In the genomic region with DNA sequence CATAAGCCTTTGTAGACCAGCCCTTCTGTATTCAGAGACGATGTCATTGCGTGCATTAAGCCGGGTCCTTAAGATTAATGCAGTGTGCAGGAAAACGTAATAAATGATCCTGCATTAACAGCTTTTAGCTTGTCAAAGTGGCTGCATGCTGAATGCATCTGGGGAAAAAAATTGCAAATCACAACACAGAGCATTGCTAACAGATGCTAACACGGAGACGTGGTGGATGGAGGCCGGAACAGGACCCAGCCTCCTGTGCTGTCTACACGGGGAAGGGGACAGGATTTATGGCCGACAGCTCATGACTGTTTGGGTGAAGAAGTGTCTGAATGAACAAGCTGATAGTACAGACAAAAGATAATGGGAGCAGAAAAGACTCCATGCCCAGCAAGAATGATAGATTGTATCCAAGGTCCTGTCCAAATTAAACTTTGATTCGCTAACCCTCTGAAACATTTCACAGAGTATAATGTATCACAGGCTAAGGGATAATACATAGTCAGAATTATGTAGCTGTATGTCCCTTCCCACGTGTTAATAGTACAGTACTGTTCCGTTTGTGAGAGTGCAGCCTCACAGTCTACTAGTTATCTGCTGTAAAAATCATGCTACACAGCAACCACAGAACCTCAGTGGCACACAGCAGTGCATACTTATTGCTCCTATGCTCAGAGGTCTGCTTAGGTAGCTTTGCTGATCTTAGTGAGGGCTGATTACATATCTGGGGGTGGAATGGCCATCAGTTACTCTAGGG, we compare ENCODE assay signal across 16 mouse cellular contexts. TPM values are rescaled to one million over a fixed set of nuclear protein-coding genes. Genes with fewer than 3 reads are reported as not detected.
DNase-seq lines count a peak whose midpoint lies in the region; ATAC-seq lines count a peak whose summit lies in the region.
"Had no signal": no experiment of that assay in that cellular context is flagged by ENCODE, and none has a peak within 500 bp of the region (broad histone marks: within the 10 kb centered on the region; RNA-seq: fewer than 3 reads in every experiment).

No protein-coding gene starts in this region.

- no peaks in the 10 kb centered on the region for H3K36me3 ChIP-seq in embryonic facial prominence, embryonic 11.5 days (replicated peaks; ENCODE audit: control insufficient read depth, insufficient read depth, low read depth, low read length)
- no peaks in the 10 kb centered on the region for H3K36me3 ChIP-seq in embryonic facial prominence, embryonic 10.5 days (replicated peaks)
- H3K36me3 ChIP-seq in midbrain, embryonic 15.5 days (replicated peaks) = no peaks in the 10 kb centered on the region
- no peaks in the 10 kb centered on the region for H3K36me3 ChIP-seq in midbrain, embryonic 10.5 days
- no peaks in the 10 kb centered on the region for H3K36me3 ChIP-seq in hindbrain, embryonic 16.5 days (ENCODE audit: control insufficient read depth, insufficient read depth, low read length)
- H3K36me3 ChIP-seq: limb, embryonic 15.5 days had no signal

- H3K9me3 ChIP-seq in embryonic facial prominence, embryonic 11.5 days (replicated peaks; ENCODE audit: control insufficient read depth, low read length) = no peaks in the 10 kb centered on the region
- no peaks in the 10 kb centered on the region for H3K9me3 ChIP-seq in embryonic facial prominence, embryonic 10.5 days
- no peaks in the 10 kb centered on the region for H3K9me3 ChIP-seq in midbrain, embryonic 15.5 days
- H3K9me3 ChIP-seq in midbrain, embryonic 10.5 days (replicated peaks) = no peaks in the 10 kb centered on the region
- H3K9me3 ChIP-seq in hindbrain, embryonic 16.5 days (ENCODE audit: control insufficient read depth, low read length) = no peaks in the 10 kb centered on the region
- H3K9me3 ChIP-seq: limb, embryonic 15.5 days had no signal

- H3K4me3 ChIP-seq in embryonic facial prominence, embryonic 11.5 days (ENCODE audit: low read depth, low read length) = no peak overlapping the region
- H3K4me3 ChIP-seq in embryonic facial prominence, embryonic 10.5 days = no peak overlapping the region
- H3K4me3 ChIP-seq in midbrain, embryonic 15.5 days = no peak overlapping the region
- no peak overlapping the region for H3K4me3 ChIP-seq in midbrain, embryonic 10.5 days
- H3K4me3 ChIP-seq in hindbrain, embryonic 16.5 days (ENCODE audit: low read length) = no peak overlapping the region
- H3K4me3 ChIP-seq: limb, embryonic 15.5 days had no signal

- H3K27ac ChIP-seq in embryonic facial prominence, embryonic 11.5 days (replicated peaks; ENCODE audit: low read depth, low read length) = no peak overlapping the region
- no peak overlapping the region for H3K27ac ChIP-seq in embryonic facial prominence, embryonic 10.5 days (replicated peaks)
- no peak overlapping the region for H3K27ac ChIP-seq in midbrain, embryonic 15.5 days
- no peak overlapping the region for H3K27ac ChIP-seq in midbrain, embryonic 10.5 days (replicated peaks)
- H3K27ac ChIP-seq in hindbrain, embryonic 16.5 days (ENCODE audit: low read depth, low read length) = no peak overlapping the region
- H3K27ac ChIP-seq: limb, embryonic 15.5 days; macrophage had no signal

- DNase-seq in embryonic facial prominence, embryonic 11.5 days (ENCODE audit: low spot score) = peak; percentile 16
- DNase-seq in embryonic facial prominence, embryonic 10.5 days (ENCODE audit: low spot score) = no peak
- no peak for DNase-seq in midbrain, embryonic 10.5 days (ENCODE audit: low spot score)
- DNase-seq in left cerebral cortex, postnatal 25 days (ENCODE audit: low spot score in 2 of 2) = no peak
- DNase-seq in heart, adult 9 months (ENCODE audit: low spot score in 2 of 2) = no peak
- DNase-seq: cerebellum, postnatal 36 days; gastrocnemius, postnatal 25 days; kidney, postnatal 14 days; lung, adult 2 months; right cerebral cortex, postnatal 25 days had no signal

- intact Hi-C loops in left cerebral cortex, postnatal 25 days (cut with DNase I) = no loop called here

- no peak overlapping the region for H3K9ac ChIP-seq in embryonic facial prominence, embryonic 11.5 days (replicated peaks; ENCODE audit: low read length)
- no peak overlapping the region for H3K9ac ChIP-seq in midbrain, embryonic 15.5 days
- no peak overlapping the region for H3K9ac ChIP-seq in hindbrain, embryonic 16.5 days (ENCODE audit: low read depth, low read length)
- H3K9ac ChIP-seq: limb, embryonic 15.5 days had no signal

- H3K27me3 ChIP-seq in embryonic facial prominence, embryonic 11.5 days (ENCODE audit: control insufficient read depth, insufficient read depth, low read length) = no peaks in the 10 kb centered on the region
- H3K27me3 ChIP-seq in embryonic facial prominence, embryonic 10.5 days (replicated peaks; ENCODE audit: low read depth, poor library complexity, severe bottlenecking) = peaks cover 13% of the 10 kb centered on the region
- H3K27me3 ChIP-seq in midbrain, embryonic 15.5 days (replicated peaks) = no peaks in the 10 kb centered on the region
- H3K27me3 ChIP-seq in midbrain, embryonic 10.5 days (ENCODE audit: low read depth, poor library complexity, severe bottlenecking) = no peaks in the 10 kb centered on the region
- no peaks in the 10 kb centered on the region for H3K27me3 ChIP-seq in hindbrain, embryonic 16.5 days (replicated peaks; ENCODE audit: control insufficient read depth, insufficient read depth, low read length)

- WGBS in embryonic facial prominence, embryonic 11.5 days = 55% methylated on average over 12 of the region's 12 CpGs
- 68% methylated on average over 12 of the region's 12 CpGs for WGBS in embryonic facial prominence, embryonic 10.5 days
- WGBS in midbrain, embryonic 15.5 days = 60% methylated on average over 12 of the region's 12 CpGs
- WGBS in midbrain, embryonic 10.5 days = 85% methylated on average over 12 of the region's 12 CpGs
- 47% methylated on average over 12 of the region's 12 CpGs for WGBS in hindbrain, embryonic 16.5 days

- ATAC-seq in embryonic facial prominence, embryonic 11.5 days (replicated peaks; ENCODE audit: insufficient number of reproducible peaks, low FRiP score, low TSS enrichment, low read depth) = no peak
- ATAC-seq in midbrain, embryonic 15.5 days (replicated peaks) = 0 out of 2 replicates have a peak, but pooled peaks have one; percentile 33
- ATAC-seq in hindbrain, embryonic 16.5 days = peak; percentile 78
- no peak for ATAC-seq in erythroblast, adult 5-6 weeks (replicated peaks; ENCODE audit: low FRiP score, poor library complexity, severe bottlenecking)

- H3K4me1 ChIP-seq in embryonic facial prominence, embryonic 11.5 days (ENCODE audit: control insufficient read depth, insufficient read depth, low read length) = no peaks in the 10 kb centered on the region
- H3K4me1 ChIP-seq in embryonic facial prominence, embryonic 10.5 days = peaks cover 39% of the 10 kb centered on the region
- peaks cover 14% of the 10 kb centered on the region for H3K4me1 ChIP-seq in midbrain, embryonic 15.5 days
- H3K4me1 ChIP-seq in midbrain, embryonic 10.5 days = peaks cover 3% of the 10 kb centered on the region; the same call in 1 of the 2 replicates
- H3K4me1 ChIP-seq in hindbrain, embryonic 16.5 days (ENCODE audit: control insufficient read depth, insufficient read depth, low read depth, low read length) = peaks cover 5% of the 10 kb centered on the region

- H3K4me2 ChIP-seq in embryonic facial prominence, embryonic 11.5 days (ENCODE audit: low read depth, low read length) = no peak overlapping the region
- H3K4me2 ChIP-seq in midbrain, embryonic 15.5 days = no peak overlapping the region
- no peak overlapping the region for H3K4me2 ChIP-seq in hindbrain, embryonic 16.5 days (ENCODE audit: low read length)
- H3K4me2 ChIP-seq: limb, embryonic 15.5 days had no signal

RNA-seq across cellular contexts. Expression of a gene that starts 32.7 kb away (rescaled TPM):
- polyA plus RNA-seq in embryonic facial prominence, embryonic 11.5 days (2014; fragmentation: Nextera tagmentation; extraction: Ambion mirVana) = 0.25 TPM in 1 of 2 replicates, not detected in the other
- not detected in 2 replicates for polyA plus RNA-seq in embryonic facial prominence, embryonic 10.5 days (2016; fragmentation: Nextera tagmentation; extraction: Ambion mirVana)
- not detected in 2 replicates for polyA plus RNA-seq in midbrain, embryonic 15.5 days (2015; fragmentation: Nextera tagmentation; extraction: Ambion mirVana)
- polyA plus RNA-seq in midbrain, embryonic 10.5 days (2016; fragmentation: Nextera tagmentation; extraction: Ambion mirVana) = not detected in 2 replicates
- not detected in 2 replicates for polyA plus RNA-seq in hindbrain, embryonic 16.5 days (2015; fragmentation: Nextera tagmentation; extraction: Ambion mirVana)
- not detected for total RNA-seq in left cerebral cortex, postnatal 25 days (2021)
- total RNA-seq in erythroblast, adult 5-6 weeks (2015; ENCODE audit: low replicate concordance) = not detected in 2 replicates
- total RNA-seq in erythroblast, adult 5-6 weeks (2017; ENCODE audit: low replicate concordance) = not detected in 2 replicates
- total RNA-seq: layer of hippocampus, postnatal 25 days had no signal
- polyA plus RNA-seq: macrophage had no signal

Comparison
In these comparisons a context has a peak if more than half of its experiments do, and no peak if none do; other contexts are left out.
1. ATAC-seq: peak in midbrain, embryonic 15.5 days (single experiment) and hindbrain, embryonic 16.5 days (single experiment); none in embryonic facial prominence, embryonic 11.5 days (single experiment) and erythroblast, adult 5-6 weeks (single experiment).